Mouse (Mus musculus): ENCODE data around the gene Tnik.

The Tnik gene

GRCm38 (mm10) chr3:28554934-28555333 lies 291.9 kb downstream of the Tnik start:
- DNase-seq, result no peak

GRCm38 (mm10) chr3:28555795-28556570 lies 293.0 kb downstream of the Tnik start:
- DNase-seq, result peak; percentile 22

- peak; percentile 24 for DNase-seq
Measured at GRCm38 (mm10) chr3:28558328-28558871, 295.4 kb downstream of the Tnik start.

- DNase-seq, result no peak
Measured at GRCm38 (mm10) chr3:28561408-28561807, 298.4 kb downstream of the Tnik start.

GRCm38 (mm10) chr3:28562612-28563332 lies 299.8 kb downstream of the Tnik start:
- peak; percentile 48 for DNase-seq

GRCm38 (mm10) chr3:28564370-28565357 lies 301.6 kb downstream of the Tnik start:
- DNase-seq, result no peak

- DNase-seq, result peak; percentile 62
Measured at GRCm38 (mm10) chr3:28577301-28577700, 314.3 kb downstream of the Tnik start.

DNA sequence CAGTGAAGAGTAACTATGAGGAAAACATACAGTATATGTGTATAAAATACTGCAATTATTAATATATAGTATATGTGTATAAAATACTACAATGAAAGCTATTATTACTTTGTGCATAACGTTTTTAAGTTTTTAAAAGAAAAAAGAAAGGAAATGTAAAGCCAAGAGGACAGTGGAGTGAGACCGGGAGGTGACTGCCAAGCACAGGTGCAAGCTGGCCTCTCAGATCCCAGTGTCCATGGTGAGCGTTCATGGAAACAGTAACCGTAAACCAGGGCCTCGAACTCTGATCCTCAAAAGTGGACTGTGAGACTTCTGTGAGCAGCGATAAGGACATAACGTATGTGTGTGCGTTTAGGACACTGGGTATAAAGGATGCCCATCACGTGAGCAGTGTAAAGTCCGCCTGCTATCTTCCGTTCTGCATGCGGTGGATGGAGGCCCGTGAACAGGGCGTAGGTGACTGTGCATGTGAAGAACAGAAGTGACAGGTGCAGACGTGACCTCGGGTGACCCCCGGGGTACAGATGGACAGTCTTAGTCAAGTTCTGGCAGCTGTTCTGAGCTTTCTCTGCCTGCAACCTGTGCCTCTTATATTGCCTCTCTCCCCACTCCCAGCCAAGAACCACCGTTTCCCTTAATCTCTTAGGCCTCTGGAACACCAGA lies 316.1 kb downstream of the Tnik start:
- no peak for DNase-seq

DNA sequence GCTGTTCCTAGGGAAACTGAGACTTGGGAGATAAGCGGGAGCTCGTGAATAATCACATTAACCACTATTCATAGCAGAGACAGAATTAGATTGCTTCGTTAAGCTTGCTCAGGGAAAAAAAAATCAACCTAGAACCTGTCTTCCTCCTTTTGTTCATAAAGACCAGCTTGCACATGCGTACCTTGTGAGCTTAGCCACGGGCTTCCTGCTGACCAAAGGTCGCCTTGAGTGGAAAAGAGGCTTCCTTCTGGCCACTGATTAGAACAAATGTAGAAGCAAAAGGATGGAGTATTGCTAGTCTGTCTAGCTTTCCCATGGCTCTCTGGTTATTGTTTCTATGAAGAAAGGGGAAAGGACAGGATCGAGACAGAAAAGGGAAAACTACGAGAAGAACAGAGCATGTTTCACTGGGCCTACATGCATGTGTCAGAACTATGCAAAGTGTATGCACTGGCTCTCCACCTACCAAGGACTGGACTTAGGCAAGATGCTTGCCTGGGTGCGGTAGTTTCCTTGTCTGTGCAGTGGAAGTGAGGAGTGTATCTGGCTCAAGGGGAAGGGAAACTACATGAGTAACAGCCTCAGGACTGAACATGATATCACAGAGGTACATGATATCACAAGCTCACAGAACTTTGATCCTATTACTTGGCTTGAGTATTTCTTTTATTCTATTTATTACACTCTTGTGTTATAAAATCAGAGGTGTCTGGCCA lies 322.9 kb downstream of the Tnik start:
- no peak for DNase-seq

DNA sequence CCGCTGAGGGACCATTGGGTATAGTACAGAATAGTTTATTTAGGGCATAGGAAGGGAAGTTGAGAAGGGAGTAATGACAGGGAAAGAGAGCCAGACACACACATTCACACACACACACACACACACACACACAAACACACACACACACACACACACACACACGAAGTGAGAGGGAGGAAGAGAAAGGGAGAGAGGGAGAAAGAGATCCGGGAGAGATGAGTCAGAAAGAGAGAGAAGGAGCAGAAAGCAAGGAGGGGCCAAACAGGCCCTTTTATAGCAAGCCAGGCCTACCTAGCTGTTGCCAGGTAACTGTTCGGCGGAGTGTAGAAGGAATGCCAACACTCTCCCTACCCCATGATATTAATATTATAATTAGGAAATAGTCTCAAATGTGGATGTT lies 324.8 kb downstream of the Tnik start:
- DNase-seq, result no peak

DNA sequence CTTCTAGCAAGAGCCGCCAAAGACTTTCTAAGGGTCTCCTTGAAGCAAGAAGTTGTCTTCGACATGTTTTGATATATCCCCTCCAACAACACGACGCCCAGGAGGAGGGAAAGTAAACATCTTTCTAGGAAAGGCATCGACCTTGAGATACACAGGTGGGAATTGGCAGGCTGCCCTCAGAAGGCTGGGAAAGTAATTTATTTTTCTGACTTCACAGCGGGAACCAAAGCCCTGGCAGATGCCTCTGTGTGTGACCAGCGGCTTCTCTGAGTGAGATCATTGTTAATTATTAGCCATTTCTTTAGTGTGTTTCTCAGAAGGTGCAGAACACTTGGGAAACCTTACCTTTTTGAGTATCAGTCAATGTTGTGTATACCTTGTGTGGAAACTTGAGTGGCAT lies 328.3 kb downstream of the Tnik start:
- DNase-seq, result no peak

GRCm38 (mm10) chr3:28593922-28594321 lies 330.9 kb downstream of the Tnik start:
- no peak for DNase-seq

DNA sequence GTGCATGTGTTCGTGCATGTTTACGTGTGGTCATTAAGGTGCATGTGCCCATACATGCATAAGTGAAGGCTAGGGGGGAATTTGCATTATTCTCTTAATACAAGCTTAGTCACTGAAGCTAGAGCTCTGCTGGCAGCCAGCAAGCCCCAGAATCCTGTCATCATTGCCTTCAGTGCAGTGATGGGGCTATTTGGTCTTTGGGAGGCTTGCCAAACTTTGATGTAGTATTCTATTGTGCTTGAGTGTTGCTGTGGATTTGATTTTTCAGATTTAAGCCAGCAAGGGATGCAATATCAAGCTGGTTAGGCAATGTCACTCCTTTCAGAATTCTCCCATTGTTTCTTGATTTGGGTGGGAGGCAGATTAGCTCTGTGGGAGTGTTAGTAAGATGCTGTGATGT lies 336.5 kb downstream of the Tnik start:
- DNase-seq, result no peak

- no peak for DNase-seq
Measured at GRCm38 (mm10) chr3:28606741-28607140, 343.7 kb downstream of the Tnik start.

GRCm38 (mm10) chr3:28612330-28612729 lies 349.3 kb downstream of the Tnik start:
- no peak for DNase-seq

DNA sequence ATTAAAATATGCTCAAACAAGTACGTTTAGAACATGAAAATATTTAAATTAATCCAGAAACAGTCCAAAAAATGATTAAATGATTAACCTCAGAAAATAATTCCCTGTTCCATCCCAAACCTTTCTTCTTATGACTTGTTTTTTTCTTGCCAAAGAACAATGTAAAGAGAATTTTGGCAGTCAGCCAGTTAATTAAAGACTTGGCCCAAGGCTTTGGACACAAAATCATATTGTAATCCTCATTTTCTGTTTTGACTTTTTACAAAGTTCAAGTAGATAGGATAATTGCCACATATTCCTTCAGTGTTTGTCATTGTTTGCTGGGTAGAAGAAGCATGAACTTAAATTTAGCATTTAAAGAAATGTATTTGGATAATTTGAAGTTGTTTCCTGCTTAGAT lies 353.4 kb downstream of the Tnik start:
- no peak for DNase-seq

- no peak for DNase-seq
Measured at GRCm38 (mm10) chr3:28617008-28617627, 354.1 kb downstream of the Tnik start.

GRCm38 (mm10) chr3:28621792-28622191 lies 358.8 kb downstream of the Tnik start:
- DNase-seq, result no peak

DNA sequence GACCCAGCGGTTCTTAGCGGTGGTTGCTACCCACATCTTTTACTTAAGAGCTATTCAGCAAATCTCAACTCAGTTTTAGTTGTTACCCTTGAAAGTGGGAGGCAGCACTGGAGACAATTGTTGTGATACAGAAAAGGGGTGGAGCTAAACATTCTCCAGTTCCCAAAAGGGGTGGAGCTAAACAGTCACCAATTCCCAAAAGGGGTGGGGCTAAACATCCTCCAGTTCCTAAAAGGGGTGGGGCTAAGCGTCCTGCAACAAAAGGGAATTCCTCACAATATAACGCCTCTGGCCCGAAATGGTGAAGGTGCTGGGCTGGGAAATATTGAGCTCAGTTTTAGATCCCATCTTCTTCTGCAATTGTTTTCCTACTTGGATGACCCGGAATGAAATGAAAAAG lies 363.8 kb downstream of the Tnik start:
- no peak for DNase-seq

- no peak for DNase-seq
Measured at GRCm38 (mm10) chr3:28636778-28637177, 373.8 kb downstream of the Tnik start.

- peak; percentile 4 for DNase-seq
Measured at GRCm38 (mm10) chr3:28638957-28639356, 375.9 kb downstream of the Tnik start.

Measured in lung, postnatal 14 days (tissue).